Mouse (Mus musculus) right cerebral cortex, postnatal 25 days (tissue): ENCODE measurements at regions not wholly inside any gene's neighbourhood (a gene's known extent, or its start where the extent isn't known, plus 50 kb on each side); places are given as distances from the start of the nearest gene placed in this dataset.

Source experiments
- DNase-seq: peaks from one replicate; pipeline ENCODE4 v3.0.0; 2022

DNA sequence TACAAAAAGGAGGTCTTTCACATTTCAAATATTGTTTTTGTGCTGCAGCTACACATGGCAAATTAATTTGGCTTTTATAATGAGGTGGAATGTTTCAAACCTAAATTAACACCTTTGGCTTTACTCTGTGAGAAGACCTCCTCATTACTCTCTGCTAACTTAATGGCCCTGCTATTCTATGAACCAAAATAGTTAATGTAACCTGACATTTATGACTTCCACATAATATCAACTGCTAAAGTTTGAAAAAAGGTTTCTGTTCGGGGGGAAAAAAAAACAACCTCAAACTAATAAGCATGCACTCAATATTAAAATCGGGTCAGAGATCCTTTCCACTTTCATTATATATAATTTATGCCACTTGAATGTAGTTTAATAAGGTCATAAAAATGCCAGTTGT, 197.2 kb upstream of the Cep162 start:
- no peak for DNase-seq

DNA sequence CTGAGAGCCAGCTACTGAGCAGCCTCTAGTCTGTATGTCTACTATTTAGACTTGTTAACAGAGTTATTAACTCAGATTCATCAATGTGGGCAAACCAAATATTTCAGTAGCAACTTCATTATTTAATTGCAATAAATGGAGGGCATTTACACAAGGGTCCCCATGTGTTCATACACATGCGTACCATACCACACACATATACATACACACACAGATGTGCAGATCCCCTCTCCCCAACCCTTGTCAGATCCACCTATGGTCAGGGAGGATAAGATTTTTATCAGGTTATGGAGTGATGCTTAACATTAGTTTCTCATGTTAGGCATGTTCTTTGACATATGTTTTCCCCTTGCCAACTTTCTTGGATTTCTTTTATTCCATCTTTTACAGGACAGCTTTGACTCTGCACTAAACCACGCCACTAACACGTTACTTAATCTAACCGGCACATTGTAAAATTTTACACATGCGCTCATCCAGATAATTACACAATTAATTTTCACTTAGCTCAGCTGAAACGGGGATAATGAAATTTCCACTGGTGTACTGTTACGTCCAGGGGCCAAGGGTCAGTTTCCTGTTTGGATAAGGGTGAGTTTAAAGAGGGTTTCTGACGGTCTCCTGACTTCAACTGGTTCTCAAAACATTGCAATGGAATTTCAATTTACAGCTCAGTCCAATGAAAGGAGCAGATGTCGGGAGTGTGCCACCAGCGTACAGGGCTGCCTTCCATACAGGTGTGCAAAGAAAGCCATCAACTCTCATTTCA, 188.3 kb upstream of the Cep162 start:
- DNase-seq = no peak

DNA sequence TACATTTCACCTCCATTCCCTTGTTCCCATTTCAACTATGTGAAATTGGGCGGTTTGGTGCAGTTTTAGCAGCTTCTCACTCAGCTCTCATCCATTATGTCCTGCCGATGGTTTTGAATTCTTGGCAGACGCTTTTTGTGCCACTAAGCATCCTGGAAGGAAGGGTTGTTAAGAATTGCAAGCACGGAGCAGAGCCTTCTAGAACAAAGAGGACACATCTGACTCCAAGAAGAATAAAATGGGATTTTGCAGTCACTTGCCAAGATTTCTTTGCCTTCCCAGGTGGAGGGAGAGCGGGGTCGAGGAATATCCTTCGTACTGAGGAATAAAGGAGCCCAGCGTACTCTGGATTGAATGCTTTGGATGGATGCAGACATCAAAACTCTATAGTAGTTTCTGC, 176.7 kb upstream of the Cep162 start:
- no peak for DNase-seq

DNA sequence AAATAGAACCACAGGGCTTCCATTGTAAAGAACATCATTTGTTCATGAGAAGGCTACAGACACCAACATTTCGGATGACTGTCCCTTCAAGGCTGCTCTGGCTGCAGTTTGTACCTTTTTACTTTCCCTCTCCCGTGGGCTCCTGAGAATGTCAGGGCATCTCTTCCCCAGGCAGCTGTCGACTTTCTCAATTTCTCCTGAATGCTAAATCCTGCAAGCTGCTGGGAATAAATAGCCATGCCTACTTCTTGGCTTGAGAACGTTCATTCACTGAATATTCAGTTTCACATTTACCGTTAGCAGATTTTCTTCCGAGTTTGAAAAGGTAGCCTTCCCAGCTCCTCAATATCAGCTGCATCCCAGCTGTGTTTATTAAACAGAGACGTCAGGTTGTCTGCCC, 176.2 kb upstream of the Cep162 start:
- no peak for DNase-seq

DNA sequence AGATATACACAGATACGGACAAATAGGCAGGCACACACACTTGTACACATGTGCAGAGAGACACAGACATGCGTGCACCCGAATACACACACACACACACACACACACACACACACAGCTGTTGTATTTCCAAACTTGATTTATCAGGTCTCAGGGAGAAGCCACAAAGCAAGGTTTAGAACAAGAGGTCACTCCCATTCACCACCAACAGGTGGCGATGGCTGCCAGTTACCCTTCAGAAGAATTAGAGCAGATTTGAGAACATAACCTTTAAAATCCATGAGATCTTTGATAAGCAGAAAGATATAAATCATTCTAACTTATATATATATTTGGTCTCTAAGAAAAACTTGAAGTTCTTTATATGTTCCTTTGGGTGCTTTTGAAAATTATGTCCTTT, 169.9 kb upstream of the Cep162 start:
- no peak for DNase-seq

DNA sequence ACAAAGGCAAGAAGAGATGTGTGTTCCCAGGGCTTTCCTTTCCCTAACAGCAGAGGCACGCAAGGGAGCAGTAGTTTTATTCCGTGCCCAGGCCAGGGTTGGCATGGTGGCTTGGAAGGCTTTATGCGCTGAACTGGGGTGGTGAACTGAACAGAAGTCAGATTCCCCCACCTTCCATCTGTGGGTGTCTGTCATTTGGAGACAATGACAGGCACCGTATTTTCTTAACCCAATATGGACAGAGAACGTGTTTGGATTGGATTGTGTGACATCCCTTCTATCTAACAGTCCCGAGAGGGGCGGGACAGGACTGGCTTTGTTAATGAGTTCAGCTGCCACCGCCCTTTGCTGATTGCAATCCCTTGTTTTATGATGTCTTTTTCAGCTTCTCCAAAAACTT, 165.8 kb upstream of the Cep162 start:
- DNase-seq = no peak

DNA sequence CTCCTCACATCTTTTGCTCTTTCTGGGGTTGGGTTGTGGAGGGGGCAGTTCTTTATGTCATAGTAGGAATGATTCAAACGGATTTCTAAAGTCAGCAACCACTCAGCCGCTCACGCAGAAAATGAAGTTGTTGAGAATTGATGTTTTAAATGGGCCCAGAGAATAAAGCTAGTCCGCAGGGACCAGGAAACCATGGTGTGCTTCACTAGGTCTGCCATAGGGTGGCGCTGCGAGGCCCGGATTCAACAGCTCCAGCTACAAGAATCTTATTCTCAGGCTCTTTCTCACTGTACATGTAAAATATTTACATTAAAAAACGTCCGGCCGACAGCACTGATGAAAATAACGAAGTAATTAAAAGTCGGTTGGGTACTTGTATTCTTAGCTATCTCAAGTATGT, 164.0 kb upstream of the Cep162 start:
- peak; percentile 63 for DNase-seq

DNA sequence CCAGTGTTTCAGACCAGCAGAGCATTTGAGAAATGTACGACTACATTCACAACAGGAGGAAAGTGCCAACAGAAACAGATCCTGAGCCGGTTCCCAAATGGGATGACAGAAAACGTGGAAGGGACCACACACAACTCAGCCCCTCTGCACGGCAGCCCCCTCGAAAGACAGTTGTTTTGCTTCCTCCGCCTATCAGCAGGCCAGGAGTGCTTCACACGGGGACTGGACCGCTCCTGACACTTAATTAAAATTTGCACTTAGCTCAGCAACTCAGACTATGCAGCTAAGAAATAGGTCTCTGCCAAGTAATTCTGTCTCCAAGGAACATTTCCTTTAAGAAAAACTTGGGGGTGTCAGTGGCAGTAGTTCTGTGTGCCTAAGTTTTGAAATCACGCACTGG, 157.6 kb upstream of the Cep162 start:
- DNase-seq = no peak

DNA sequence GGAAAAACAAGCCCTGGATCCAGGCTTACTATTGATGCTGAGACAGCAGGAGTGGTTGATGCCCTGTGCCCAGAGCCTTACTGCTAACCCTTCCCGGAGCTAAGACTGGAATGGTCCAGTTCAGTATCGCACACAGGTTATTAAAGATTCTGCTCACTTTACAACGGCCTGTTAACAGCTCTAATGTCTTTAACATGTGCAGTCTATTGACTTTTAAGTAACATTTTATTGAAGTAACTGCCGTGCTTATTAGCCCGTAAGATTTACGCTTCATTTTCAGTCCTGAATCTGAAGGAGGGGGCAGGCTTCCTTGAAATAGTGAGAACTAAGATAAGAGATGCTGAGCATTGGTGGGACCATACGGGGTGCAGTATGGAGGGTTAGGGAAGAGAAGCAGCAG, 155.7 kb upstream of the Cep162 start:
- DNase-seq = no peak

DNA sequence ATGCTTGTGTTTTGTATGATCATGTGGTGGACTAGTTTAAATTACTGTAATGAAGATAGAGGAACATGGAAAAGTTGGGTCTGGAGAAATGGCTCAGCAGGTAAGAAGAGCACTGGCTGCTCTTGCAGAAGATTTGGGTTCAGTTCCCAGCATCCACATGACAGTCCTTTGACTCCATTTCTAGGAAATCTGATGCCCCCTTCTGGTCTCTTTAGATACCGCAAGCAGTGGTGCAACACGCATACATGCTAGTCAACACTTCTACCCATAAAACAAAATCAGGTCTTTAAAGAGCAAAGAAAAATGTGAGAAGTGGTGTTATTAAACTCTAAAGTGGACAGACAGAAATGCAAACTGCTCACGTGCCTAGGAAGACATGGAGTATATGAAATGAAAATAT, 154.4 kb upstream of the Cep162 start:
- DNase-seq = no peak

DNA sequence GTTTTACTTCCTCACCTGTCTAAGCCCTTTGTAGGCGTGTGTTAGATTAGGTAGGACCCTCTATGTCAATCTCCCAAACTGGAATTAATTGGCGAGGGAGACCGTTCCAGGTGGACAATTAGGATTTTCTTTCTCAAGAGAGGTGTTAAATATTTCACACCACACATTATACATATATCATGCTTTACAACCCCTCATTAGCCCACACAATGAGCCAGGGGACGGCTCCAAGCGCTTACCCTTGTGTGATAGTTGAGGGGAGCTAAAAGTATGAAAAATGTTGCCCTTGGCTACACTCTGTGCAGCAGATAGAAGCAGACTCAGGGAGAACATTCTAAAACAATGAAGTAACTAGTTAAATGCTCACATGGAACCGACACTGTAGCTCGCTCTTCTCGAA, 153.5 kb upstream of the Cep162 start:
- no peak for DNase-seq

DNA sequence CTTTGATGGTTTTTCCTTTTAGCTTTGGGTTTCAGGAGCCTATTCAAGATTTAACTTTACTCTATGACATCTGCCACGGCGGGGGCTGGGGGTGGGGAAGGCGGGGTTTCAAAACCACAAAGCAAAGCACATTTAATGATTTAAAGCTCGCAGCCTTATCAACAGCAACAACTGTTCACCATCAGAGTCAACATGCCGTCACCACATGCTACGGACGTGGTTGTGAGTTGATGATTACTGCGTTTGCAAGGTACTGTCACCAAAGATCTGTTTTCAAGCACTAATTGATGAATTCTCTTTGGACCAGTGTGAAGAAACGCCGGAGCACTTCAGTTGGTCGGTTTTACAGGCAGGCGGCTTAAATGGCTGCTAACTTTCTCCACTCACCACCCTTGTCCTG, 151.1 kb upstream of the Cep162 start:
- DNase-seq = no peak

DNA sequence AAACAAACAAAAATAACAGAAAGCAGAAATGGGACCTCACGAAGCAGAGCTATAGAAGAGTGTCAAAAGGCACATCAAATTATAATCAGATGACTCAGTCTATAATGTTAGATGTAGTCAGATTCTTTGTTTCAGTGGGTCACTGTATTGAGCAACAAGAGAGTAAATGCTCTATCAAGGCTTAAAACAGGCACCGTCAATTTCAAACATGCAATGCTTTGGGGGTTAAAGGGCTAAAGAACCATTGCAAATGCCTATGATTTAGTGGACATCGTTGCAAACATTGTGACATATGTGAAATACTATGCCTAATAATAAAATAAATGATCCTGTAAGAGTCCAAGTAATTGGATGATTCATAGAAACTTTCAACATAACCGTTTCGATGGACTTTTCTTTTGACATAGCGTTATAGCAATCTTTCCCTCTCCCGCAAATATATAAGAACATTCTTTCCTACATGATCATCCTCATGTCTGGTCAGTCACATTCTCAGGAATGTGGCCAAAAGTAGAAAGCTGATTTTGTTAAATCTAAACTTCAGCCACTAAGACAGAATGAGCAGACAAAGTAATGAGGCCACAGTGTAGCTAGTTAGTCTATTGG, 149.9 kb upstream of the Cep162 start:
- no peak for DNase-seq

DNA sequence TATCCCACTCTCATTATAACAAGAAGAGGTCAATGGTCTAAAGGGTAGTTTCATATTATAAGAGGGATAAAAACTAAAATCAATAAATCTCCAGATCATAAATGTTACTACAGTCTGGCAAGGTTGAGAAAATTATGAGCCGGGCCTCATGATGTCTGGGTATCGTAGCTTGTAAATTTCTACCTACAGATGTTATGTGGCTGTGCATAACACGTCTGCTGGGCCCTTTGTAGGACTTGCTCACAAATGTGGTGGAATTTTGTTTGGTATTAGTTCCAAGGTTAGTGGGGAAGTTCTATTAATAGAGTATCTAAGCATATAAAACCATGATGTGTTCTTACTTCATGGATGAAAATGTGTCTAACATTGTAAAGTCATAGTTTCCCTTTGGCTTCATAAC, 146.7 kb upstream of the Cep162 start:
- no peak for DNase-seq

DNA sequence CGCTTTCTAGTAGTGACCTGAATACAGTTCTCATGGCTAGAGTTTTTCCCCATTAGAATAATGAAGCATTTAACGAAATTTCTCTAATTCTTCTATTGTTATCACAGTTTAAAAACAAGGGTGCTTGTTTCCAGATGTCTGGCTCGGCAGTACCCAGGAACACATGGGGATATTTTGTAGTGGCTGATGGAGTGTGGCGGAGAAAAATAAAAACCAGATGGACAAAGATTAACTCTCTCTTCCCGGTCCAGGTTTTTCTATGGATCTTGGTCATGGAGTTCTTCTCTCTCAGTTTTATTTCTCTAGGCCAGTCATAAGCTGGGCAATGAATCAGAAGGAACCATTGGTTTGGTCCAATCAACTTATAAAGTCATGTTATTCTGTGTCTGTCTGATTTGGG, 132.2 kb upstream of the Cep162 start:
- no peak for DNase-seq

DNA sequence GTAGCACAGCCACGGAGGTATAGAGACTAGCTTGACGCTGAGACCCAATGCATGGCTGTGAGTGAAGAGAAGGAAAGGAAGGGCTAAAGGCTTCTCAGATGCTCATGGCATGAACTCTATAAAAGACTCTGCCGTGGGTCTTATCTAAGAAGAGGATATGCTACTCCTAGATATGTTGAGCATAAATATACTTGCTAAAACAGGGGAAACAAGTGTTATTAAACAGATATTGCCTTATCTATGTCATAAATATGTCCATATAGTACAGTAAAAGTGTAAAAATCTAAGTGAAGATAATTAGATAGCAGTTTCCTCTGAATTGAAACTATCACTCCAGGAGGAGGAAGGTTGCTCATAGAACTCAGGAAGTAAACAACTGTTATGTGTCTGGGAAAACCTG, 128.2 kb upstream of the Cep162 start:
- DNase-seq = no peak

DNA sequence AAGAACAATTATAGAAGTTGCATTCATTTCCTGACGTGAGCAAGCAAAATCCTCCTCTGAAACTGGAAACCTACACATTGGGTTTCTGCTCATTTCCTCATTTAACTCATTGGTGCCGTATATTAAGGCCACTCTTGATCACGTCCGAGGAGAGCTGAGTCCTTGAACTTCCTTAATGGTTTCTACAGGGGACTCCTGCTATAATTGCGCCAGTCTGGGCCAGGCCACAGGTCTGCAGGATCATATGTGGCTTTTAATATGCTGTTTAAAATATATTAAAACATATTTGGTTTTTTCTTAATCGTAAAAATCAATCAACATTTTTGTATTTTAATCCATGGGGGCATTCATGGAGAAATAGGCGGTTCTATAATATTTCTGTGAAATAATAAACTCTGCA, 122.6 kb upstream of the Cep162 start:
- no peak for DNase-seq

DNA sequence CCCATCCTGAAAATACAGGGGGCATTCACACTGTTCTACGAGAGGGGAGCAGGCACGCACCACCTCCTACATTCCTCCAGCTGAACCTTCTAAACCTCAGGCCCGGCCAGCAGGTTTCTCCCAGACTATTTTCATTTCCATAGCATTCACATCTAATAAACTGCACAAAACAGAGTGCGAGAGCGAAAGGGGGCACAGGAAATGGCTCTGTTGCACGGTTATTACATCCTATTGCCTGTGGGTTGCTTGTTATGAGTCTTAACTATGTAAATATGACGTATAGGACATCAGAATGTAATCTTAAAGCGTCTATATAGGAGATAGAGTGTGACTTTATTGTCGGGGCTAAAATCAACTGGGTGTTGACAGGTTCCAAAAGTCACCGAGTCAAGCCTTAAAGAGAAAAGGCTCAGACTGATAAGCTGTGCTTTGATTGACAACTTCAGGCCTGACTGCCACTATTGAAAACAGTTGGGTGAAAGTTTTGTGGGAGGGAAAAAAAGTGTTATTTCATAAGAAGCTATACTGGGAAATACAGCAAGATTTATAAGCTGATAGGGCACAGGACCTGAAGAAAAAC, 121.5 kb upstream of the Cep162 start:
- DNase-seq = no peak

DNA sequence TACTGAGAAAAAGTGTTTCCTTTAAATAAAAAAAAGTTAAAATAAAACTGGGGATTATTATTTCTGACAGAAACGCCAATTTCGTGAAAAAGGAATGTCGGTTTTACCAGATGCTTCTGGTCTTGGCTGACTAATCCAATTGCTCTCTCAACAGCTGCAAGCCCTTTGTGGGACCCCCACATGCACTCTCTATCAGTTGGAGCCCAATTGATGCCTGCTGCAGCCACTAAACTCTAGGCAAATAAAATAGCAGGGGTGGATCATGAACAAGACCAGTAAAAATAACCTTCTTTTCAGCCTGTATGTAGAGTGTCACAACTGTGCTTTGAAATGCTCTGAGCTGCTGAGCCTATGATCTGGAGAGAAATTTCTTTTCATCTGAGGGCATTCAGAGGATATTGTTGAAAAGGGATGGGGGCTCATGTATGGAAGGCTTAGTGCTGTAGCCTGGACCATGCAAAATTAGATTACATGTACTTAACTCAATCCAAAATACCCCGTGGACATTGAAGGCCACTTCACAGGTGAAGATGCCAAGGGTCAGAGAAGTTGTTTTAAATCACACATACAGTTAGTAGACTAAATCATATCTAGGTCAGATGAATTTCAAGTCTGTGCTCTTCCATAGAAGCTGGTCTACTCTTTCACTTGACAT, 117.0 kb upstream of the Cep162 start:
- no peak for DNase-seq

DNA sequence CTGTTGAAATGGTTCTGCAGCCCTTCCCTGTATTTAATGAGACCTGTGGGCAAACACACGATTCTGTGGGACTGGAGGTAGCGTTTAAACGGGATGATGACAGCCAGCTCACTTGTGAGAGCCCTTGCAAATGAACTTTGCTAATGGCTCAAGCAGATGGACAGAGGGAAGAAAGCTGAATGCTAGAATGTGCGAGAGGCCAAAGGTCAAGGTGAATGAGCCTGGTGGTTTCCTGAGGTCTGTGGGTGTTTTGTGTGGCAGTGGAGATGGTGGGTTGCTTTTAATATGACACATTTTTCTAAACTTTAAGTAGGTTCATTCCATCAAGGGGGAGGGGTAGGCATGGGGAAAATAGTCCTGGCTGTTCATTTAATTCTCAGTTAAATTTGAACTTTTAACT, 113.7 kb upstream of the Cep162 start:
- DNase-seq = no peak

DNA sequence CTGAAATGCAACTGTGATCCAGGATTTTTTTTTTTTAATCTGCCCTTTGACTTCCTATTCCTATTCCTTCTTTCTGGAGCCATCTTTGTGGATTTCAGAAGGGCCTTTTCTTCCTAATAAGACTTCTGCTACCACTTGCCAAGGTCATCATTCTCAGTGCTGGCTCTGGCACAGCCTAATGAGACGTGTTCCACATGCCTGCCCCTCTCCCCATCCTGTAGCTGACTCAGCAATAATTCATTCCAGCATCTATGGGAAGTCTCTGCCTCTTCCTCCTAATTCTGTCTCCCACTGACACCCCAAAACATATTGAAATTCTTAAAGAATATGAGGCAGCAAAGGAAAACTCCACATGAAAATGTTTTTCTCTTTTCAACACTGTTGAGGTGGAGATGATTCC, 91.7 kb upstream of the Cep162 start:
- DNase-seq = no peak

DNA sequence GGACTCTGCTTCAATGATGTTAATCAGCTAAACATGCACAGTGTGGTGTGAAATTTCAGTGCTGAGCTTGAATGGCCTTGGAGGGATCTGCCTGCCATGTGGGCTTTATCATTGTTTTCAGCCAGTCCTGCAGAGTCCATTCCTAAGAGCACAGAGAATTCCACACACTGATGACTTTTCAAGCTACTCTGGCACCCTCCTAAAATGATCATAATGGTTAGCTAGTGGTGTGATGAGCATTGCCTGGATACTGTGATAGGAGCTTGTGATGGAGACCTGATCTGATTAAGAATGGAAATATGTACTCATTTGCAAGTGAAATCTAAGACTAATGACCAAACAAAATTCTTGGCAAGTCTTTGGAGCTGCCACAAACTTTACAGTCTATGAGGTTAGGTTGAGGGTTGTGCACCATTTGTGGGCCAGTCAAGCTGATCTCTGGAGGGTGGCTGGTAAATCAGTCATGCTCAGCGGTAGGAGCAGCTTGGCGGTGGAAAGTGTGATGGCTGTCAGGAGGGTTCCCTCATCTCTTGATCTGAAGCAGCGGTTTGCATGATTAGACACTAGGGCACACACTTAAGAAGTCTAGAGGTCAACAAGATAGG, 91.0 kb upstream of the Cep162 start:
- no peak for DNase-seq

DNA sequence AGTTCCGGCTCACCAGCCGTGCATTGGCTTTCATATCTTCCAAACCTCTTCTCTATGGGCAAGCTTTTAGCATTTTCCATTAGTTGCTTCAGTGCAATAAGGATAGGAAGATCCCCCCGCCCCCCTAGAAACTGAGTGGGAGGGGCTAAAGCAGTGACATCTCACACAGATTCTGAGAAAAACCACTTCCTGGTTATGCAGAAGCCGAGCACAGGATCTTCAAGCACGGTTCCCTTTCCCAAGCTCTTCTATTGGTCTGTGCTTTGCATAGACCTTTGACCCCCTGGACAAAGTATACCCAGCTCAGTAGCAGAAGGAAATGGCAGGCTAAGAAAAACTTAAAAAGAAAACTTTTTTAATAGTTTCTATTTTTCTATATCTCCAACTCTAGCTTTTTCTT, 86.1 kb upstream of the Cep162 start:
- no peak for DNase-seq
